Mouse (Mus musculus) CH12.LX (cell line): ENCODE results near the gene Hand2. TPM values are rescaled to one million over a fixed set of nuclear protein-coding genes. Genes with fewer than 3 reads are reported as not detected.

Experiments
- DNase-seq: peaks from one replicate; pipeline ENCODE4 v3.0.0-alpha.2; 2013; ENCODE audit errors: extremely low read depth
- H3K27ac ChIP-seq: 2 replicates; pipeline ENCODE4 v1.5.1; 2012; ENCODE audit warnings: low read depth, mild to moderate bottlenecking, control low read depth, moderate library complexity; ENCODE audit not compliant: insufficient read depth
- H3K27me3 ChIP-seq: replicated peaks from 2 replicates; pipeline ENCODE3; 2012; ENCODE audit warnings: inconsistent platforms
- H3K36me3 ChIP-seq, 2 experiments: replicated peaks in 1 of 2; 2 replicates each; pipeline versions ENCODE3 to v1.6.1; 2012; ENCODE audit warnings: inconsistent platforms in 1 of 2, low read length in 1 of 2, mild to moderate bottlenecking in 1 of 2, mixed read lengths in 1 of 2, moderate library complexity in 1 of 2; ENCODE audit not compliant: control insufficient read depth in 1 of 2, insufficient read depth in 1 of 2
- H3K4me1 ChIP-seq, 2 experiments: 2 replicates each; pipeline ENCODE4 v1.6.1; 2012; ENCODE audit warnings: inconsistent platforms in 1 of 2, moderate library complexity in 1 of 2; ENCODE audit not compliant: insufficient read depth in 2 of 2, control insufficient read depth in 1 of 2
- H3K4me2 ChIP-seq: 2 replicates; pipeline ENCODE4 v1.6.1; 2012; ENCODE audit warnings: low read depth, mild to moderate bottlenecking, control low read depth; ENCODE audit not compliant: poor library complexity, insufficient read depth, severe bottlenecking
- H3K4me3 ChIP-seq, 3 experiments: fragments of 150-350 bp in 1 of 3; sonication (generic) in 1 of 3; replicated peaks in 1 of 3; 2 replicates each; pipeline versions ENCODE3 to v1.5.1; 2011 to 2012; ENCODE audit warnings: low read depth in 2 of 3, low read length in 2 of 3, mild to moderate bottlenecking in 2 of 3, moderate library complexity in 2 of 3, control low read depth in 1 of 3, improper control_type of control experiment in 1 of 3, inconsistent platforms in 1 of 3, mixed read lengths in 1 of 3; ENCODE audit not compliant: poor library complexity in 1 of 3
- H3K79me2 ChIP-seq: replicated peaks from 2 replicates; pipeline ENCODE4 v1.6.1; 2012; ENCODE audit warnings: mild to moderate bottlenecking, moderate library complexity; ENCODE audit not compliant: control insufficient read depth, poor library complexity, insufficient read depth, severe bottlenecking; ENCODE audit errors: extremely low read depth
- H3K9ac ChIP-seq: 2 replicates; pipeline ENCODE4 v1.6.1; 2012; ENCODE audit warnings: low read depth, mild to moderate bottlenecking, control low read depth, moderate library complexity; ENCODE audit not compliant: insufficient read depth
- H3K9me3 ChIP-seq: replicated peaks from 2 replicates; pipeline ENCODE3; 2012; ENCODE audit warnings: low read length, inconsistent platforms, mixed read lengths
- BHLHE40 ChIP-seq: IDR thresholded peaks from 2 replicates; pipeline ENCODE4 v1.6.1; 2011; ENCODE audit warnings: mild to moderate bottlenecking, low read depth, low read length, improper control_type of control experiment
- CHD2 ChIP-seq: IDR thresholded peaks from 2 replicates; pipeline ENCODE4 v1.6.1; 2011; ENCODE audit warnings: low read length, improper control_type of control experiment
- CTCF ChIP-seq, 2 experiments: IDR thresholded peaks in 1 of 2; conservative IDR thresholded peaks in 1 of 2; 2 replicates each; pipeline ENCODE4 v1.5.1; 2011 to 2012; ENCODE audit warnings: low read depth in 2 of 2, low read length in 2 of 2, improper control_type of control experiment in 1 of 2, inconsistent platforms in 1 of 2, mild to moderate bottlenecking in 1 of 2, moderate library complexity in 1 of 2
- E2F4 ChIP-seq: IDR thresholded peaks from 2 replicates; pipeline ENCODE4 v1.6.1; 2011; ENCODE audit warnings: low read depth, low read length, improper control_type of control experiment; ENCODE audit not compliant: insufficient replicate concordance
- ELF1 ChIP-seq: IDR thresholded peaks from 2 replicates; pipeline ENCODE4 v1.6.1; 2014; ENCODE audit warnings: low read depth, mild to moderate bottlenecking, inconsistent platforms, low read length, improper control_type of control experiment
- EP300 ChIP-seq: IDR thresholded peaks from 2 replicates; pipeline ENCODE4 v1.6.1; 2011; ENCODE audit warnings: low read length, improper control_type of control experiment
- JUN ChIP-seq: IDR thresholded peaks from 2 replicates; pipeline ENCODE4 v1.6.1; 2011; ENCODE audit warnings: low read depth, mild to moderate bottlenecking, low read length, improper control_type of control experiment, moderate library complexity; ENCODE audit not compliant: insufficient read depth
- JUND ChIP-seq: conservative IDR thresholded peaks from 2 replicates; pipeline ENCODE4 v1.6.1; 2011; ENCODE audit warnings: low read depth, low read length, improper control_type of control experiment
- MAFK ChIP-seq: IDR thresholded peaks from 2 replicates; pipeline ENCODE4 v1.6.1; 2011; ENCODE audit warnings: low read length, improper control_type of control experiment; ENCODE audit not compliant: insufficient replicate concordance
- MAX ChIP-seq: IDR thresholded peaks from 2 replicates; pipeline ENCODE4 v1.6.1; 2011; ENCODE audit warnings: low read length, improper control_type of control experiment
- MEF2A ChIP-seq: IDR thresholded peaks from 2 replicates; pipeline ENCODE4 v1.6.1; 2014; ENCODE audit warnings: low read depth, mild to moderate bottlenecking, inconsistent platforms, low read length, improper control_type of control experiment, borderline replicate concordance
- MXI1 ChIP-seq: IDR thresholded peaks from 2 replicates; pipeline ENCODE4 v1.6.1; 2011; ENCODE audit warnings: mild to moderate bottlenecking, low read depth, low read length, improper control_type of control experiment
- NELFE ChIP-seq: IDR thresholded peaks from 2 replicates; pipeline ENCODE4 v1.6.1; 2011; ENCODE audit warnings: low read depth, low read length, improper control_type of control experiment
- PAX5 ChIP-seq: IDR thresholded peaks from 2 replicates; pipeline ENCODE4 v1.6.1; 2012; ENCODE audit warnings: low read length, inconsistent platforms, mixed read lengths
- POLR2A ChIP-seq: IDR thresholded peaks from 2 replicates; pipeline ENCODE4 v1.6.1; 2011; ENCODE audit warnings: low read depth, mild to moderate bottlenecking, improper control_type of control experiment, low read length
- POLR2AphosphoS2 ChIP-seq: IDR thresholded peaks from 2 replicates; pipeline ENCODE4 v1.6.1; 2011; ENCODE audit warnings: low read depth, low read length, improper control_type of control experiment
- RAD21 ChIP-seq: IDR thresholded peaks from 2 replicates; pipeline ENCODE4 v1.6.1; 2011; ENCODE audit warnings: low read depth, mild to moderate bottlenecking, low read length, improper control_type of control experiment, moderate library complexity
- SIN3A ChIP-seq: IDR thresholded peaks from 2 replicates; pipeline ENCODE4 v1.6.1; 2012; ENCODE audit warnings: low read length, improper control_type of control experiment, inconsistent platforms
- SMC3 ChIP-seq: IDR thresholded peaks from 2 replicates; pipeline ENCODE4 v1.6.1; 2011; ENCODE audit warnings: low read depth, low read length, improper control_type of control experiment
- TBP ChIP-seq: conservative IDR thresholded peaks from 2 replicates; pipeline ENCODE4 v1.6.1; 2011; ENCODE audit warnings: low read depth, low read length, improper control_type of control experiment
- ZKSCAN1 ChIP-seq: IDR thresholded peaks from 2 replicates; pipeline ENCODE4 v1.6.1; 2012; ENCODE audit warnings: low read depth, inconsistent platforms, low read length, improper control_type of control experiment, borderline replicate concordance
- dilution Hi-C: fragments of 300-500 bp; cut with MboI; formaldehyde crosslinking; loops from 2 replicates; pipeline ENCODE4 v1.14.3; 2020; ENCODE audit warnings: low sequenced_read_pairs; ENCODE audit not compliant: extremely low pct_unique_long_range_greater_than_20kb, extremely low pct_ligation_motif_present
- in situ Hi-C: fragments of 300-500 bp; cut with MboI; formaldehyde crosslinking; loops from 3 replicates; pipeline ENCODE4 v1.14.3; 2019; ENCODE audit warnings: low sequenced_read_pairs, low pct_ligation_motif_present, low pct_unique_long_range_greater_than_20kb, mixed read lengths
- polyA plus RNA-seq: library from polyadenylated mRNA; unstranded; fragments of >175 nt; gene quantifications from 2 replicates; pipeline ENCODE4 v1.2.1, GENCODE M21; 2012; ENCODE audit warnings: low read depth; ENCODE audit not compliant: insufficient read length
- total RNA-seq, 2 experiments: library from RNA; depleted of rRNA; stranded (reverse); fragments of 300-350 nt in 1 of 2; fragments of >200 nt in 1 of 2; gene quantifications; 2 replicates each; pipeline ENCODE4 v1.2.3; 2012 to 2014

Gene Hand2
- total and polyA plus RNA-seq, 3 experiments: not detected

GRCm38 (mm10) chr8:57334714-57335113, 13.9 kb downstream of the Hand2 start:
- TF ChIP-seq BHLHE40 (no peak), NELFE (no peak), ZKSCAN1 (no peak)
- in situ Hi-C loops (no loop called here), dilution Hi-C loops (no loop called here)
- Histone ChIP-seq H3K9ac (no peak overlapping the region), H3K79me2 (no peaks in the 10 kb centered on the region), H3K27me3 (no peaks in the 10 kb centered on the region), H3K4me2 (no peak overlapping the region), H3K27ac (no peak overlapping the region), H3K4me3 (no peak overlapping the region), H3K4me1 (no peaks in the 10 kb centered on the region), H3K36me3 (no peaks in the 10 kb centered on the region), H3K9me3 (no peaks in the 10 kb centered on the region)
- no peak for DNase-seq

- H3K36me3 ChIP-seq: no peaks in the 10 kb centered on the region
- no peak for DNase-seq
- H3K79me2 ChIP-seq: no peaks in the 10 kb centered on the region
- no peaks in the 10 kb centered on the region for H3K4me1 ChIP-seq
- H3K27me3 ChIP-seq: no peaks in the 10 kb centered on the region
- H3K4me3 ChIP-seq: no peak overlapping the region
- no peak overlapping the region for H3K27ac ChIP-seq
- H3K9me3 ChIP-seq: no peaks in the 10 kb centered on the region
- in situ Hi-C loops: no loop called here
- TF ChIP-seq SMC3 (no peak), MXI1 (no peak), JUN (no peak), ZKSCAN1 (no peak), E2F4 (no peak), SIN3A (no peak), CHD2 (no peak), TBP (no peak), MEF2A (no peak), MAFK (no peak), ELF1 (no peak), JUND (no peak), POLR2AphosphoS2 (no peak), CTCF (conservative IDR thresholded peaks at IDR 0.05 in 1 of 2, IDR thresholded peaks at IDR 0.05 in 1 of 2; ENCODE audit: low read depth in 2 of 2, low read length in 2 of 2) (no peak), RAD21 (no peak), EP300 (no peak), POLR2A (no peak), PAX5 (no peak), MAX (no peak)
- TF ChIP-seq, all 38 proteins: peak for 0
- H3K9ac ChIP-seq: no peak overlapping the region
- dilution Hi-C loops: no loop called here
- no peak overlapping the region for H3K4me2 ChIP-seq
These were observed 16.7 kb downstream of the Hand2 start for GRCm38 (mm10) chr8:57337271-57338030.
